Mouse (Mus musculus): ENCODE results near the gene Slc5a1. TPM values are rescaled to one million over a fixed set of nuclear protein-coding genes. Genes with fewer than 3 reads are reported as not detected.
A peak's percentile ranks its signal among the peaks of the same experiment; 100 is the strongest.

Slc5a1 gene
- total RNA-seq (2021) = under 1 TPM in 1 of 2 experiments, not detected in 1; 0.13 TPM
- long read RNA-seq, experiment 1 = 0 reads
- long read RNA-seq, experiment 2 = 0 reads

GRCm38 (mm10) chr5:33104025-33104481 lies at the start of gene Slc5a1:
Gene Slc5a1, plus strand, starts transcription at chr5:33104219.
- DNase-seq (ENCODE audit: low spot score in 2 of 2) = no peak
- intact Hi-C loops (cut with DNase I) = no loop called here

GRCm38 (mm10) chr5:33056126-33056765 lies 47.8 kb upstream of the Slc5a1 start:
- no peak for DNase-seq (ENCODE audit: low spot score in 2 of 2)
- intact Hi-C loops (cut with DNase I) = no loop called here

GRCm38 (mm10) chr5:33070071-33070470 lies 33.9 kb upstream of the Slc5a1 start:
- DNase-seq (ENCODE audit: low spot score in 2 of 2) = no peak
- intact Hi-C loops (cut with DNase I) = no loop called here

- no peak for DNase-seq (ENCODE audit: low spot score in 2 of 2)
- intact Hi-C loops (cut with DNase I) = no loop called here
Observed at GRCm38 (mm10) chr5:33076490-33077191, 27.4 kb upstream of the Slc5a1 start.

- intact Hi-C loops (cut with DNase I) = no loop called here
- DNase-seq (ENCODE audit: low spot score in 2 of 2) = no peak
Observed at GRCm38 (mm10) chr5:33082896-33083295, 21.1 kb upstream of the Slc5a1 start.

- DNase-seq (ENCODE audit: low spot score in 2 of 2) = no peak
- intact Hi-C loops (cut with DNase I) = no loop called here
Observed at GRCm38 (mm10) chr5:33084599-33084998, 19.4 kb upstream of the Slc5a1 start.

GRCm38 (mm10) chr5:33091342-33091741 lies 12.7 kb upstream of the Slc5a1 start:
- DNase-seq (ENCODE audit: low spot score in 2 of 2) = no peak
- intact Hi-C loops (cut with DNase I) = no loop called here

GRCm38 (mm10) chr5:33095315-33095714 lies 8.7 kb upstream of the Slc5a1 start:
- no peak for DNase-seq (ENCODE audit: low spot score in 2 of 2)
- intact Hi-C loops (cut with DNase I) = no loop called here

- no peak for DNase-seq (ENCODE audit: low spot score in 2 of 2)
- intact Hi-C loops (cut with DNase I) = no loop called here
Observed at GRCm38 (mm10) chr5:33102369-33103055, 1.5 kb upstream of the Slc5a1 start.

- intact Hi-C loops (cut with DNase I) = no loop called here
- DNase-seq (ENCODE audit: low spot score in 2 of 2) = no peak
Observed at GRCm38 (mm10) chr5:33104876-33105275, 857 bp downstream of the Slc5a1 start.

- intact Hi-C loops (cut with DNase I) = no loop called here
- DNase-seq (ENCODE audit: low spot score in 2 of 2) = no peak
Observed at GRCm38 (mm10) chr5:33105660-33106059, 1.6 kb downstream of the Slc5a1 start.

GRCm38 (mm10) chr5:33107056-33107455 lies 3.0 kb downstream of the Slc5a1 start:
- intact Hi-C loops (cut with DNase I) = no loop called here
- no peak for DNase-seq (ENCODE audit: low spot score in 2 of 2)

- intact Hi-C loops (cut with DNase I) = no loop called here
- no peak for DNase-seq (ENCODE audit: low spot score in 2 of 2)
Observed at GRCm38 (mm10) chr5:33107778-33108405, 3.9 kb downstream of the Slc5a1 start.

- no peak for DNase-seq (ENCODE audit: low spot score in 2 of 2)
- intact Hi-C loops (cut with DNase I) = no loop called here
Observed at GRCm38 (mm10) chr5:33121871-33122315, 17.9 kb downstream of the Slc5a1 start.

- no peak for DNase-seq (ENCODE audit: low spot score in 2 of 2)
- intact Hi-C loops (cut with DNase I) = no loop called here
Observed at GRCm38 (mm10) chr5:33123658-33124057, 19.6 kb downstream of the Slc5a1 start.

GRCm38 (mm10) chr5:33125318-33125717 lies 21.3 kb downstream of the Slc5a1 start:
- intact Hi-C loops (cut with DNase I) = no loop called here
- no peak for DNase-seq (ENCODE audit: low spot score in 2 of 2)

GRCm38 (mm10) chr5:33134132-33134531 lies 30.1 kb downstream of the Slc5a1 start:
- intact Hi-C loops (cut with DNase I) = no loop called here
- no peak for DNase-seq (ENCODE audit: low spot score in 2 of 2)

- no peak for DNase-seq (ENCODE audit: low spot score in 2 of 2)
- intact Hi-C loops (cut with DNase I) = no loop called here
Observed at GRCm38 (mm10) chr5:33135611-33136010, 31.6 kb downstream of the Slc5a1 start.

- intact Hi-C loops (cut with DNase I) = loop anchor here (1.0 kb wide), 1 partner anchor 104 kb away; no protein-coding TSS in a partner anchor
- DNase-seq (ENCODE audit: low spot score in 2 of 2) = peak; percentile 74 to 76
Observed at GRCm38 (mm10) chr5:33142790-33143455, 38.9 kb downstream of the Slc5a1 start.
